Mouse (Mus musculus) embryonic facial prominence, embryonic 10.5 days (tissue): ENCODE measurements at regions not wholly inside any gene's neighbourhood (a gene's known extent, or its start where the extent isn't known, plus 50 kb on each side); places are given as distances from the start of the nearest gene placed in this dataset. TPM values are rescaled to one million over a fixed set of nuclear protein-coding genes. Genes with fewer than 3 reads are reported as not detected.

Source experiments
- microRNA-seq: library from miRNA; unstranded; fragments of <30 nt; microRNA quantifications from one replicate; pipeline ENCODE4, GENCODE M21; 2017

Small RNAs in the stretch of these regions (microRNA-seq; reads per million reads assigned to microRNA genes)
- gene Gm22566, result not detected
